In the genomic region with DNA sequence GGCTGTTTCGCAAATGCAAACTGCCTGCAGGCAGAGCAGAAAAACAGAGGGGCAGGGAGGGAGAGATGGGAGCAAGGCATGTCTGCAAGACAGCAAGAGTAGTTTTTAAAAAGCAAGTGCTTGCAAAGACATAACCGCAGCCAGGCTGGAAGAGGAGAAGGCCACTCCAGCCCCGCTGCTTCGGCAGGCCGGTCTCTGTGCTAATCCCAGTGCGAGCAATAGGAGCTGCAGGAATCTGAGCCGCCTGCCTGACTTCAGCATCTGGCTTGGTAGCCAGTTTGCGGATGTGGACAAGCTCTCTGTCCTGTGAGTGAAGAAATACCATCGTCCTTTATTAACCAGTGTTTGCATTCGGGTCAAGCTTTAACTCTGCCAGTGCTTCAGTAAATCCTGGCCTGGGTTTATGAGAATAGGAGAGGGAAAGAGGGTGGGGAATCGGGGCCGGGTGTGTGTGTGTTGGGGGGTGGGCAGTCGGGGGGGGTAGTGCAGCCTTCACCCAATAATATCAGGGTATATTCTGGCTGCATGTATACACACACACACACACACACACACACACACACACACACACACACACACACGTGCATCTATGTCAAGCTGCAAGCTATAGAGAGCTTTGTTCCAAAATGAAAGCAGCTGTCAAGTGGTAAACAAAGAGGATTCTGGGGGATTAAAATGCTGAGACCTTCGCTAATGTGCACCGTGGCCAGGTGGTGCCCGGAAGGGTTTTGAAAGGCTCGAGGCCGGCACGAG, we compare ENCODE assay signal across 7 mouse cellular contexts.
DNase-seq lines count a peak whose midpoint lies in the region; ATAC-seq and TF ChIP-seq lines count a peak whose summit lies in the region.

No protein-coding gene starts in this region.

- WGBS in forebrain, embryonic 14.5 days = 1% methylated on average over 20 of the region's 20 CpGs
- 7% methylated on average over 20 of the region's 20 CpGs for WGBS in hindbrain, postnatal 0 days

- ATAC-seq in forebrain, embryonic 14.5 days = peak; percentile 78
- peak; percentile 64 for ATAC-seq in hindbrain, postnatal 0 days
- ATAC-seq in granulocyte monocyte progenitor cell, adult 5-6 weeks (replicated peaks; ENCODE audit: poor library complexity, severe bottlenecking) = no peak

- no peak overlapping the region for H3K4me3 ChIP-seq in forebrain, embryonic 14.5 days (ENCODE audit: low read depth, low read length)
- H3K4me3 ChIP-seq in hindbrain, postnatal 0 days (ENCODE audit: low read length) = no peak overlapping the region

- peak overlapping the region; percentile 46 for H3K9ac ChIP-seq in forebrain, embryonic 14.5 days (ENCODE audit: low read length)
- H3K9ac ChIP-seq in hindbrain, postnatal 0 days (replicated peaks; ENCODE audit: low read length) = 0 out of 2 replicates have a peak overlapping the region, but pooled peaks have one; percentile 0

- H3K27me3 ChIP-seq in forebrain, embryonic 14.5 days (replicated peaks; ENCODE audit: control insufficient read depth, insufficient read depth, low read length) = no peaks in the 10 kb centered on the region
- H3K27me3 ChIP-seq in hindbrain, postnatal 0 days (ENCODE audit: insufficient read depth, low read length) = no peaks in the 10 kb centered on the region

- peak overlapping the region; percentile 35 for H3K4me2 ChIP-seq in forebrain, embryonic 14.5 days (ENCODE audit: low read length)
- peak overlapping the region; percentile 11; the same call in 1 of the 2 replicates for H3K4me2 ChIP-seq in hindbrain, postnatal 0 days (ENCODE audit: low read depth, low read length)

- TF ChIP-seq CTCF in hindbrain, postnatal 0 days (IDR thresholded peaks at IDR 0.05; ENCODE audit: low read depth) = no peak

- H3K9me3 ChIP-seq in forebrain, embryonic 14.5 days (replicated peaks; ENCODE audit: control insufficient read depth, low read length) = no peaks in the 10 kb centered on the region
- H3K9me3 ChIP-seq in hindbrain, postnatal 0 days (ENCODE audit: low read length) = no peaks in the 10 kb centered on the region

- peak; percentile 39 to 41 for DNase-seq in right cerebral cortex, postnatal 10 days (ENCODE audit: low spot score in 2 of 2)
- DNase-seq in right cerebral cortex, postnatal 36 days (ENCODE audit: low spot score in 2 of 2) = no peak
- peak; percentile 67 for DNase-seq in forebrain, embryonic 14.5 days (ENCODE audit: low spot score)
- peak; percentile 49 for DNase-seq in hindbrain, postnatal 0 days (ENCODE audit: low spot score)
- DNase-seq in lung, postnatal 14 days = peak; percentile 5
- no peak for DNase-seq in c-Kit-positive CD71-positive TER-119-positive erythroid progenitor cells, embryonic 14.5 days (ENCODE audit: low spot score)

- H3K36me3 ChIP-seq in forebrain, embryonic 14.5 days (ENCODE audit: control insufficient read depth, insufficient read depth, low read length) = no peaks in the 10 kb centered on the region
- H3K36me3 ChIP-seq in hindbrain, postnatal 0 days (ENCODE audit: insufficient read depth, low read length) = no peaks in the 10 kb centered on the region

- H3K27ac ChIP-seq in forebrain, embryonic 14.5 days (ENCODE audit: low read depth, low read length) = peak overlapping the region; percentile 76
- peak overlapping the region; percentile 66 for H3K27ac ChIP-seq in hindbrain, postnatal 0 days

- H3K4me1 ChIP-seq in forebrain, embryonic 14.5 days (ENCODE audit: control insufficient read depth, insufficient read depth, low read length) = peaks cover 15% of the 10 kb centered on the region
- H3K4me1 ChIP-seq in hindbrain, postnatal 0 days (ENCODE audit: insufficient read depth, low read length) = peaks cover 2% of the 10 kb centered on the region

Comparison
In these comparisons a context has a peak if more than half of its experiments do, and no peak if none do; other contexts are left out.
1. DNase-seq: peak in right cerebral cortex, postnatal 10 days (2 of 2), forebrain, embryonic 14.5 days (single experiment), hindbrain, postnatal 0 days (single experiment) and lung, postnatal 14 days (single experiment); none in right cerebral cortex, postnatal 36 days (0 of 2) and c-Kit-positive CD71-positive TER-119-positive erythroid progenitor cells, embryonic 14.5 days (single experiment).